Mouse (Mus musculus): ENCODE results near the gene Tnfrsf14. TPM values are rescaled to one million over a fixed set of nuclear protein-coding genes. Genes with fewer than 3 reads are reported as not detected.

The Tnfrsf14 gene
- polyA plus RNA-seq, 1 experiment from 2014 or later = 59.8 TPM

DNA sequence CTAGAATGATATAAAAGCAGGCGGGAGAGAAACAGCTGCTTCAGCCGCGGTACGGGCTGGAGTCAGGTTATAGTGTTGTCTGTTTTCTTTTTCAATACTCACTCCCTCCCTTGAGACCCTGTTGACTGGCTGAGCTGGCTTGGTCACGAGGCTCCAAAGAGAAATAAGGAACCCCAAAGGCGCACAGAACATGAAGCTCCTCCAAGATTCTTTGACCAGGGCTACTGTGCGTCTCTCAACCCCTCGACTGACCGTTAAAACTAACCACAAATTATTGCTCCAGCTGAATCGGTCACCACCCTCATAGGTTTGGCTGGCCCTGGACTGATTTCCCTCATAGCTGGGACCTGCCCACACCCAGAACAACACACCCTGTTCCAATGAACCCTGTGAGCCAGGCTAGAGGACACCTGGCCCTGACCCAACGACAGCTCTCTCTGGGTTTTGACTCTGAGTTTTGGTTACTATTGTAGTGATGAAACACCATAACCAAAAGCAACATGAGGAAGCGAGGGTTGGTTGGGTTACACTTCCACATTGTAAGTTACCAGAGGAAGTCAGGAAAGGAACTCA is 811 bp upstream of the Tnfrsf14 start:
- no peaks in the 10 kb centered on the region for H3K9me3 ChIP-seq (replicated peaks; ENCODE audit: control insufficient read depth, low read length)
- H3K27ac ChIP-seq (ENCODE audit: low read length) = peak overlapping the region; percentile 95
- H3K4me3 ChIP-seq (ENCODE audit: low read depth, low read length) = peak overlapping the region; percentile 76
- H3K4me1 ChIP-seq (ENCODE audit: control insufficient read depth, low read depth, low read length) = peaks cover 46% of the 10 kb centered on the region
- 18% methylated on average over 12 of the region's 12 CpGs for WGBS (ENCODE audit: insufficient replicate concordance)
- H3K36me3 ChIP-seq (ENCODE audit: control insufficient read depth, insufficient read depth) = peaks cover 26% of the 10 kb centered on the region
- no peaks in the 10 kb centered on the region for H3K27me3 ChIP-seq (ENCODE audit: control insufficient read depth, insufficient read depth, low read depth, low read length)
- H3K9ac ChIP-seq (ENCODE audit: low read depth, low read length) = peak overlapping the region; percentile 90
- H3K4me2 ChIP-seq (ENCODE audit: low read depth, low read length) = peak overlapping the region; percentile 82
- ATAC-seq (ENCODE audit: low read depth) = peak; percentile 80

DNA sequence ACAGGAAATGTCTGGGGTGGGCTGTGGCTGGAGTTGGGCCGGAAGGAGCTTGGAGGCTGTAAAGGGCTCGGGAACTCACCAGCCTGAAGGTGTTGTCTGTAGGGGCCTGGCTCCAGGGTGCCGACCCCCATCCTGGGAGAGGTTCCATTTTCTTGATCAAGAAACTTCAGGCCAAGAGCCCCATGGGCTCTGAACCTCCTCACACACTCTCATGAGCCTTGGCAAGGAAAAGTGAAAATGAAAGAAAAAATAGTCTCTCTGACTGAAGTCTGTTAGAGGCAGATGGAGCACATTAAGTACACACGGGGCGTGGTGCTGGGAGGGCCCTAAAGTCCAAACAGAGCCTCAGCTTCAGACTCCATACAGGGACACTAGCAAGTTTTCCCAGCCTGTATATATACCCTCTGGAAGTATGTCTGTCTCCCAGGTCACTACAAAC is 445 bp downstream of the Tnfrsf14 start:
- H3K4me1 ChIP-seq (ENCODE audit: control insufficient read depth, low read depth, low read length) = peaks cover 53% of the 10 kb centered on the region
- peak; percentile 68 for ATAC-seq (ENCODE audit: low read depth)
- peak overlapping the region; percentile 76 for H3K4me3 ChIP-seq (ENCODE audit: low read depth, low read length)
- peak overlapping the region; percentile 95 for H3K27ac ChIP-seq (ENCODE audit: low read length)
- H3K4me2 ChIP-seq (ENCODE audit: low read depth, low read length) = peak overlapping the region; percentile 82
- peaks cover 39% of the 10 kb centered on the region for H3K36me3 ChIP-seq (ENCODE audit: control insufficient read depth, insufficient read depth)
- no peaks in the 10 kb centered on the region for H3K27me3 ChIP-seq (ENCODE audit: control insufficient read depth, insufficient read depth, low read depth, low read length)
- no peaks in the 10 kb centered on the region for H3K9me3 ChIP-seq (replicated peaks; ENCODE audit: control insufficient read depth, low read length)
- peak overlapping the region; percentile 90 for H3K9ac ChIP-seq (ENCODE audit: low read depth, low read length)
- 2% methylated on average over 5 of the region's 5 CpGs for whole genome bisulfite sequencing (ENCODE audit: insufficient replicate concordance)

DNA sequence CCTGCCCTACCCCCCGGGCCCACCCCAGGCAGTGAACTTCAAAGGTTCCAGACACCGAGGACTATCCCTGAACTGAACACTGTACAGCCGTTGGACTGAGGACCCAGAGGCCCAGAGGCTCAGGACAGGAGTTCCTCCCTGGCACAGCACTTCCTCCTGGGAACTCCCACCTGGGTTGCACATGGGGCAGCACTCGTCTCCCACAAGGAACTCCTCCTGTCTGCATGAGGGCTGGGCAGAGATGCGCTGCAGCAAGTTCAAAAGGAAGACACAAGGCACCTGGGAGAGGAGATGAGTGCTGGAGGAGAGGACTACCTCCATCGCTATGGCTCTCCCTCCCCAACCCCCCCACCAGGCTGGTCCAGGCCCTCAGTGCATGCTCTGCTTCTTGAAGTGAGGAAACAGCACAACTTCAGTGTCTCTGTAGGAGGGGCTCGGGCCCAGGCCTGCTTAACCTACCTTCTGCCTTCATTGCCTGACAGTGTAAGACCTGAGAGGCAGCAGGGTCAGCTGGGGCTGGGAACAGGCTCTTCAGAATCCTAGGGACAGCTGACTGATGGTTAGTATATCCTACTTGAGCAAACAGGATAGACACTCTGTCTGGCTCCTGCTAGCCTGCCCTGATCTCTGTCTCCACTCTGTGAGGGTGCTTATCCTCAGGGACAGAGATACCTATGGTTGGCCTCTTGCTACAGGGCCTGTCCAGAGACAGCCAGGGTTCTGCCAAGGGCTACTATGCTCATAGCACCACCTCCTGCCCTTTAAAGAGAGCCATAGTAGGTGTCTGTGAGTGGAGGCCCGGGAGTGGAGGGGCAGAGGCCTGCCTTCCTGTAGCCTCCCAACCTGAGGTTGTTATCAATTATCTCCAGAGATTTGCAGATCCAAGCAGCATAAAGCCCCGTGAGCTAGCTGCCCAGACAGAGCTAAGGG is 1.1 kb downstream of the Tnfrsf14 start:
- no peaks in the 10 kb centered on the region for H3K9me3 ChIP-seq (replicated peaks; ENCODE audit: control insufficient read depth, low read length)
- no peaks in the 10 kb centered on the region for H3K27me3 ChIP-seq (ENCODE audit: control insufficient read depth, insufficient read depth, low read depth, low read length)
- peak overlapping the region; percentile 95 for H3K27ac ChIP-seq (ENCODE audit: low read length)
- H3K4me1 ChIP-seq (ENCODE audit: control insufficient read depth, low read depth, low read length) = peaks cover 60% of the 10 kb centered on the region
- peak overlapping the region; percentile 90 for H3K9ac ChIP-seq (ENCODE audit: low read depth, low read length)
- WGBS (ENCODE audit: insufficient replicate concordance) = 28% methylated on average over 9 of the region's 9 CpGs
- H3K36me3 ChIP-seq (ENCODE audit: control insufficient read depth, insufficient read depth) = peaks cover 45% of the 10 kb centered on the region
- peak; percentile 22 for ATAC-seq (ENCODE audit: low read depth)
- peak overlapping the region; percentile 76 for H3K4me3 ChIP-seq (ENCODE audit: low read depth, low read length)
- H3K4me2 ChIP-seq (ENCODE audit: low read depth, low read length) = peak overlapping the region; percentile 82

DNA sequence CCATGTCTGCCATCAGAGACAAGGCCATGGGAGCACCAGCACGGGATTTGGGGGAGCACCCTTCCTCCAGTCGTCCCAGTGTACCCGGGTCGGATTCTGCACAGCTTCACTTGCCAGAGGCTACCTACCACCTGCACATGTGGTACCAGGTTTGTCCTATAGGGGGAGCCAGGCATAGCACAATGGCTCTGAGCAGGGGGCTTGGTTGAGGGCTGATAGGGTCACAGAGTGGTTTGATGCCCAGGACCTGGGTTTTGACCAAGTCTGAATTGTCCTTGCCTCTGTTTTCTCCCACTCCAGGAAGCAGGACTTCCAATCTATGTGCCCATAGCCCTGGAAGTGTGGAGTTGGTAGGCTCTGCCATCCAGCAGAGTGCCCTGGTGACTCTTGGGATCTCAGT is 3.0 kb downstream of the Tnfrsf14 start:
- H3K9me3 ChIP-seq (replicated peaks; ENCODE audit: control insufficient read depth, low read length) = no peaks in the 10 kb centered on the region
- peaks cover 66% of the 10 kb centered on the region for H3K4me1 ChIP-seq (ENCODE audit: control insufficient read depth, low read depth, low read length)
- H3K4me2 ChIP-seq (ENCODE audit: low read depth, low read length) = peak overlapping the region; percentile 82
- no peaks in the 10 kb centered on the region for H3K27me3 ChIP-seq (ENCODE audit: control insufficient read depth, insufficient read depth, low read depth, low read length)
- H3K36me3 ChIP-seq (ENCODE audit: control insufficient read depth, insufficient read depth) = peaks cover 57% of the 10 kb centered on the region
- 71% methylated on average over 4 of the region's 4 CpGs for WGBS (ENCODE audit: insufficient replicate concordance)
- H3K9ac ChIP-seq (ENCODE audit: low read depth, low read length) = peak overlapping the region; percentile 90
- H3K4me3 ChIP-seq (ENCODE audit: low read depth, low read length) = peak overlapping the region; percentile 76
- peak overlapping the region; percentile 70 for H3K27ac ChIP-seq (ENCODE audit: low read length)
- no peak for ATAC-seq (ENCODE audit: low read depth)

DNA sequence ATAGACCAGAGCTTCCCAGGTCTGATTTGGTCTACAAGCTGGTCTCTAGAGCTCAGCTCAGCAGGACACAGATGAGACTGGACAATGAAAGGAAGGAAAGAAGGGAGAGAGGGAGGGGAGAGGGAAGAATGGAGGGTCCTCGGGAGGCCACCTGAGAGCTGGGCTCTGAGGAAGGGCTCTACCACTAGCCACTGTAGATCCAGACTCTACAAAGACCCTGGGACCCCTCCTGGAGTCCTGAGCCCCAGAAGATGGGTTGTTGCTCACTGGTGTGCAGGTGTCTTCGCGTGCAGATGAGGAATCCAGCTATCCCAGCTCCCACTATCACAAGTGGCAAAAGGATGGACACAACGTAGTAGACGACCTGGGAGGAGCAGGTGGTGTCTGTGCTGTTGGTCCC is 5.4 kb downstream of the Tnfrsf14 start:
- no peak for ATAC-seq (ENCODE audit: low read depth)
- Histone ChIP-seq H3K36me3 (ENCODE audit: control insufficient read depth, insufficient read depth) (peaks cover 67% of the 10 kb centered on the region), H3K4me2 (ENCODE audit: low read depth, low read length) (peak overlapping the region; percentile 82), H3K27ac (ENCODE audit: low read length) (peak overlapping the region; percentile 3; the same call in 1 of the 2 replicates), H3K4me1 (ENCODE audit: control insufficient read depth, low read depth, low read length) (peaks cover 57% of the 10 kb centered on the region), H3K9me3 (replicated peaks; ENCODE audit: control insufficient read depth, low read length) (no peaks in the 10 kb centered on the region), H3K4me3 (ENCODE audit: low read depth, low read length) (peak overlapping the region; percentile 76), H3K9ac (ENCODE audit: low read depth, low read length) (0 out of 2 replicates have a peak overlapping the region, but pooled peaks have one; percentile 4), H3K27me3 (ENCODE audit: control insufficient read depth, insufficient read depth, low read depth, low read length) (no peaks in the 10 kb centered on the region)
- WGBS (ENCODE audit: insufficient replicate concordance) = 90% methylated on average over 5 of the region's 5 CpGs

DNA sequence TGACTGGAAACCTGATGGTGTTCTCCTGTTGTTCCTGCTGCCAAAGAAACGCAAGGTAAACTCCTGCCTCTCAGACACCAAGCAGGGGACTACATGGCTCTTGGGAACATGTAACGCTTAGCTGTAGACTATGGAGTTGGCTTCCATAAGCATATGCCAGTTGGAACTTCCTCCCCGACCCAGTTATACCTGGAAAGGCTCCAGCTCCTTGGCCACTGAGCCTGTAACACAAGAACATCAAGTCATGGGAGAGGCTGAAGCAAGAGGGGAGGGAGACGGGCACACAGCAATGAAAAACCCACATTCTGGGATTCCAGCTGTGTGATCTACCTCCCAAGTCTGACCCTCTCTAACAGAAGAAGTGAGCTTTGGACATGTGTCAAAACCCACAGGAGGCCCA is 6.1 kb downstream of the Tnfrsf14 start:
- Histone ChIP-seq H3K27ac (ENCODE audit: low read length) (peak overlapping the region; percentile 3; the same call in 1 of the 2 replicates), H3K4me2 (ENCODE audit: low read depth, low read length) (peak overlapping the region; percentile 82)

DNA sequence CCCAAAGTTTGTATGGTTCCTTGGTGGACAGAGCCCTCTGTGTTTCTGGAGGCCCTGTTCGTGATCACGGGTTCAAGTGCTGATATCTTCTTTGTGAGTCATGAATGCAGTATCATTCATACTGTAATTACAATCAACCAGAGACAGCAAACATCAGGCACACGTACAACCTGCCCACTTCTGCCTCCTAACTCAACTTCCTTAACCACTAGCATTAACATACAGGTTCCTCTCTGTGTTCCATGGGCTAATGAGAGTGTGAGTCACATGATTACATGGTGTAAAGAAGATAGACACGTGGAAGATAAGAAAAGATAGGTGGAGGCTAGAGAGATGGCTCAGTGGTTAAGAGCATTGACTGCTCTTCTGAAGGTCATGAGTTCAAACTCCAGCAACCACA is 11.7 kb downstream of the Tnfrsf14 start:
- 0 out of 2 replicates have a peak, but pooled peaks have one; percentile 12 for ATAC-seq (ENCODE audit: low read depth)
- Histone ChIP-seq H3K9me3 (replicated peaks; ENCODE audit: control insufficient read depth, low read length) (no peaks in the 10 kb centered on the region), H3K27ac (ENCODE audit: low read length) (peak overlapping the region; percentile 97), H3K4me1 (ENCODE audit: control insufficient read depth, low read depth, low read length) (peaks cover 67% of the 10 kb centered on the region), H3K4me2 (ENCODE audit: low read depth, low read length) (no peak overlapping the region), H3K27me3 (ENCODE audit: control insufficient read depth, insufficient read depth, low read depth, low read length) (no peaks in the 10 kb centered on the region), H3K9ac (ENCODE audit: low read depth, low read length) (no peak overlapping the region), H3K36me3 (ENCODE audit: control insufficient read depth, insufficient read depth) (peaks cover 46% of the 10 kb centered on the region), H3K4me3 (ENCODE audit: low read depth, low read length) (no peak overlapping the region)
- WGBS (ENCODE audit: insufficient replicate concordance) = 49% methylated on average over 4 of the region's 4 CpGs

More for the DNA sequence above, 6.1 kb downstream of the Tnfrsf14 start:
- H3K9me3 ChIP-seq (replicated peaks; ENCODE audit: control insufficient read depth, low read length) = no peaks in the 10 kb centered on the region
- peaks cover 63% of the 10 kb centered on the region for H3K4me1 ChIP-seq (ENCODE audit: control insufficient read depth, low read depth, low read length)
- peak overlapping the region; percentile 76 for H3K4me3 ChIP-seq (ENCODE audit: low read depth, low read length)
- H3K36me3 ChIP-seq (ENCODE audit: control insufficient read depth, insufficient read depth) = peaks cover 74% of the 10 kb centered on the region
- H3K27me3 ChIP-seq (ENCODE audit: control insufficient read depth, insufficient read depth, low read depth, low read length) = no peaks in the 10 kb centered on the region
- H3K9ac ChIP-seq (ENCODE audit: low read depth, low read length) = 0 out of 2 replicates have a peak overlapping the region, but pooled peaks have one; percentile 4
- 89% methylated on average over 4 of the region's 4 CpGs for WGBS (ENCODE audit: insufficient replicate concordance)
- no peak for ATAC-seq (ENCODE audit: low read depth)

DNA sequence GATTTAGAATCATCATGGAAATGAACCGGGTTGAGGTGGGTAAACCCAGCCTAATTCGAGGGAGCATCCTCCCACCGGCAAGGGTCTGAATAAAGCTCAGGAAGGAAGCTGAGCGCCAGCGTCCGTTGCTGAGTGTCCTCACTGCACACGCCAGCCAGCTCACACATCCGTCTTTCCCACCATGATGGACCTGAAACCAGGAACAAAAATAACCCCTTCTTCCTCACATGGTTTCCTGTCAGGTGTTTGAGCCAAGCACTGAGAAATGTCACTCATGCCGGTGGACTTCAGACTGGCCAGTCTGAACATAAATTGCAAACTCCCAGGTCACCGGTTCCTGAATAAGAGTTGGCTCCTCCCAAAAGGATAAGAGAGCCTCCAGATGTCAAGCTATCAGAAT is 13.1 kb downstream of the Tnfrsf14 start:
- peaks cover 40% of the 10 kb centered on the region for H3K36me3 ChIP-seq (ENCODE audit: control insufficient read depth, insufficient read depth)
- H3K27ac ChIP-seq (ENCODE audit: low read length) = peak overlapping the region; percentile 97
- H3K9ac ChIP-seq (ENCODE audit: low read depth, low read length) = no peak overlapping the region
- H3K4me2 ChIP-seq (ENCODE audit: low read depth, low read length) = no peak overlapping the region; the same call in 1 of the 2 replicates
- peaks cover 78% of the 10 kb centered on the region for H3K4me1 ChIP-seq (ENCODE audit: control insufficient read depth, low read depth, low read length)
- no peak for ATAC-seq (ENCODE audit: low read depth)
- H3K4me3 ChIP-seq (ENCODE audit: low read depth, low read length) = no peak overlapping the region
- WGBS (ENCODE audit: insufficient replicate concordance) = 40% methylated on average over 10 of the region's 10 CpGs
- H3K27me3 ChIP-seq (ENCODE audit: control insufficient read depth, insufficient read depth, low read depth, low read length) = no peaks in the 10 kb centered on the region
- no peaks in the 10 kb centered on the region for H3K9me3 ChIP-seq (replicated peaks; ENCODE audit: control insufficient read depth, low read length)
